Mouse (Mus musculus) liver, embryonic 12.5 days (tissue): Measurements from ENCODE around the gene Gm49630. TPM values are rescaled to one million over a fixed set of nuclear protein-coding genes. Genes with fewer than 3 reads are reported as not detected.

Experiments used
- polyA plus RNA-seq: library from polyadenylated mRNA; unstranded; fragments of >200 nt; fragmentation: Nextera tagmentation; extraction: Ambion mirVana; gene quantifications from 2 replicates; pipeline ENCODE4 v1.2.1, GENCODE M21; 2016

Gene Gm49630
- polyA plus RNA-seq, 1 experiment from 2014 or later, result not detected

Other genes with a start within 250 kb of the Gm49630 start
- 5.1 and 5.3 TPM in 2 replicates for gene Rps6ka2, start 201.9 kb downstream of the Gm49630 start, polyA plus RNA-seq
- gene Tcp10a, start 47.3 kb downstream of the Gm49630 start, polyA plus RNA-seq, result not detected in 2 replicates
- gene Ttll2, start 19.3 kb downstream of the Gm49630 start, polyA plus RNA-seq, result not detected in 2 replicates
- 0.14 TPM in 1 of 2 replicates, not detected in the other for gene Unc93a2, start 13.5 kb upstream of the Gm49630 start, polyA plus RNA-seq